Mouse (Mus musculus) liver, embryonic 14.5 days (tissue): ENCODE data around the gene Men1.

ENCODE experiments used
- CTCF ChIP-seq: IDR thresholded peaks from 2 replicates; pipeline ENCODE4 v1.5.1; 2016; ENCODE audit warnings: antibody characterized with exemption, low read depth, control low read depth
- EP300 ChIP-seq: IDR thresholded peaks from 2 replicates; pipeline ENCODE4 v1.6.1; 2016; ENCODE audit warnings: antibody characterized with exemption, low read depth

- TF ChIP-seq CTCF (no peak), EP300 (no peak)
Observed at GRCm38 (mm10) chr19:6288236-6288894, 46.4 kb upstream of the Men1 start.
